Mouse (Mus musculus): ENCODE measurements around the gene Lrrc4b.

- TF ChIP-seq USF1 (IDR thresholded peaks at IDR 0.05; ENCODE audit: low read depth) (no peak), CTCF (IDR thresholded peaks at IDR 0.05; ENCODE audit: control insufficient read depth, insufficient read depth, insufficient read length) (no peak), MAX (IDR thresholded peaks at IDR 0.05) (no peak)
Observed at GRCm38 (mm10) chr7:44435796-44436195, 7.0 kb downstream of the Lrrc4b start.
